Mouse (Mus musculus) embryonic facial prominence, embryonic 11.5 days (tissue): ENCODE results near the gene Urad. TPM values are rescaled to one million over a fixed set of nuclear protein-coding genes. Genes with fewer than 3 reads are reported as not detected.

Experiments
- ATAC-seq: fragments of 200-750 bp; cut with Nextera tagmentation; replicated peaks from 2 replicates; pipeline ENCODE4 v1.8.0; 2017; ENCODE audit warnings: low read depth; ENCODE audit not compliant: insufficient number of reproducible peaks, low FRiP score, low TSS enrichment
- DNase-seq: peaks from one replicate; pipeline ENCODE4 v3.0.0-alpha.2; 2015; ENCODE audit warnings: low spot score
- H3K27ac ChIP-seq: fragments of 300-500 bp; sonication (generic); replicated peaks from 2 replicates; pipeline ENCODE4 v1.5.1; 2014; ENCODE audit warnings: mild to moderate bottlenecking, low read depth, low read length, control low read depth
- H3K27me3 ChIP-seq: fragments of 300-500 bp; sonication (generic); 2 replicates; pipeline ENCODE4 v1.6.1; 2014; ENCODE audit warnings: mild to moderate bottlenecking, low read length, moderate library complexity, mixed read lengths; ENCODE audit not compliant: control insufficient read depth, insufficient read depth
- H3K36me3 ChIP-seq: fragments of 300-500 bp; sonication (generic); replicated peaks from 2 replicates; pipeline ENCODE4 v1.6.1; 2014; ENCODE audit warnings: low read depth, mild to moderate bottlenecking, low read length, moderate library complexity, mixed read lengths; ENCODE audit not compliant: control insufficient read depth, insufficient read depth
- H3K4me1 ChIP-seq: fragments of 300-500 bp; sonication (generic); 2 replicates; pipeline ENCODE4 v1.6.1; 2014; ENCODE audit warnings: low read length, mixed read lengths; ENCODE audit not compliant: control insufficient read depth, insufficient read depth
- H3K4me2 ChIP-seq: fragments of 300-500 bp; sonication (generic); 2 replicates; pipeline ENCODE4 v1.6.1; 2014; ENCODE audit warnings: low read depth, mild to moderate bottlenecking, control low read depth, low read length, moderate library complexity
- H3K4me3 ChIP-seq: fragments of 300-500 bp; sonication (generic); 2 replicates; pipeline ENCODE4 v1.5.1; 2014; ENCODE audit warnings: low read depth, low read length, control low read depth
- H3K9ac ChIP-seq: fragments of 300-500 bp; sonication (generic); replicated peaks from 2 replicates; pipeline ENCODE4 v1.6.1; 2014; ENCODE audit warnings: mild to moderate bottlenecking, control low read depth, low read length
- H3K9me3 ChIP-seq: fragments of 300-500 bp; sonication (generic); replicated peaks from 2 replicates; pipeline ENCODE4 v1.6.1; 2016; ENCODE audit warnings: mild to moderate bottlenecking, low read length, inconsistent platforms, mixed read lengths; ENCODE audit not compliant: control insufficient read depth
- WGBS: fragments of 180-500 bp; shearing (Covaris S2); extraction: QIAGEN DNeasy Blood & Tissue Kit; methylation state at CpG from one replicate; pipeline ENCODE4 v1.1.7; 2014; 5-methylcytosine and 5-hydroxymethylcytosine counted together
- polyA plus RNA-seq: library from polyadenylated mRNA; unstranded; fragments of >200 nt; fragmentation: Nextera tagmentation; extraction: Ambion mirVana; gene quantifications from 2 replicates; pipeline ENCODE4 v1.2.1, GENCODE M21; 2014

Urad gene
- polyA plus RNA-seq, 1 experiment from 2014 or later, result not detected

- Histone ChIP-seq H3K27ac (no peak overlapping the region), H3K4me1 (no peaks in the 10 kb centered on the region), H3K27me3 (no peaks in the 10 kb centered on the region), H3K9me3 (no peaks in the 10 kb centered on the region), H3K4me3 (no peak overlapping the region), H3K9ac (no peak overlapping the region), H3K4me2 (no peak overlapping the region), H3K36me3 (no peaks in the 10 kb centered on the region)
- DNase-seq (no peak), ATAC-seq (no peak)
- WGBS, result 69% methylated on average over 3 of the region's 3 CpGs
These were observed 33.5 kb upstream of the Urad start for GRCm38 (mm10) chr5:147355788-147356187.

- H3K4me3 ChIP-seq, result no peak overlapping the region
- H3K9ac ChIP-seq, result no peak overlapping the region
- H3K27ac ChIP-seq, result no peak overlapping the region
- DNase-seq (no peak), ATAC-seq (no peak)
- no peaks in the 10 kb centered on the region for H3K4me1 ChIP-seq
- H3K27me3 ChIP-seq, result no peaks in the 10 kb centered on the region
- H3K9me3 ChIP-seq, result no peaks in the 10 kb centered on the region
- no peak overlapping the region for H3K4me2 ChIP-seq
- H3K36me3 ChIP-seq, result no peaks in the 10 kb centered on the region
- WGBS, result 80% methylated on average over 8 of the region's 8 CpGs
These were observed 32.7 kb upstream of the Urad start for GRCm38 (mm10) chr5:147354985-147355384.

GRCm38 (mm10) chr5:147354161-147354780, 32.0 kb upstream of the Urad start:
- 61% methylated on average over 17 of the region's 17 CpGs for WGBS
- H3K9me3 ChIP-seq, result no peaks in the 10 kb centered on the region
- no peak overlapping the region for H3K4me3 ChIP-seq
- no peak for ATAC-seq
- no peak overlapping the region for H3K27ac ChIP-seq
- no peak for DNase-seq
- H3K9ac ChIP-seq, result no peak overlapping the region
- no peaks in the 10 kb centered on the region for H3K27me3 ChIP-seq
- H3K4me1 ChIP-seq, result no peaks in the 10 kb centered on the region
- no peaks in the 10 kb centered on the region for H3K36me3 ChIP-seq
- no peak overlapping the region for H3K4me2 ChIP-seq

GRCm38 (mm10) chr5:147351931-147352330, 29.7 kb upstream of the Urad start:
- Histone ChIP-seq H3K9me3 (no peaks in the 10 kb centered on the region), H3K36me3 (no peaks in the 10 kb centered on the region), H3K9ac (no peak overlapping the region), H3K27me3 (no peaks in the 10 kb centered on the region), H3K27ac (no peak overlapping the region), H3K4me2 (no peak overlapping the region), H3K4me3 (no peak overlapping the region), H3K4me1 (no peaks in the 10 kb centered on the region)
- DNase-seq (no peak), ATAC-seq (no peak)
- WGBS, result 86% methylated on average over 8 of the region's 8 CpGs

GRCm38 (mm10) chr5:147345981-147346380, 23.7 kb upstream of the Urad start:
- Histone ChIP-seq H3K27ac (no peak overlapping the region), H3K4me3 (no peak overlapping the region), H3K9me3 (no peaks in the 10 kb centered on the region), H3K4me1 (no peaks in the 10 kb centered on the region), H3K27me3 (no peaks in the 10 kb centered on the region), H3K36me3 (no peaks in the 10 kb centered on the region), H3K4me2 (no peak overlapping the region), H3K9ac (no peak overlapping the region)
- ATAC-seq (no peak), DNase-seq (no peak)
- 55% methylated on average over 1 of the region's 1 CpGs for WGBS

GRCm38 (mm10) chr5:147343904-147344303, 21.7 kb upstream of the Urad start:
- DNase-seq, result no peak
- no peak overlapping the region for H3K9ac ChIP-seq
- H3K9me3 ChIP-seq, result no peaks in the 10 kb centered on the region
- H3K27ac ChIP-seq, result no peak overlapping the region
- no peak overlapping the region for H3K4me2 ChIP-seq
- no peak overlapping the region for H3K4me3 ChIP-seq
- ATAC-seq, result no peak
- no peaks in the 10 kb centered on the region for H3K27me3 ChIP-seq
- no peaks in the 10 kb centered on the region for H3K4me1 ChIP-seq
- WGBS, result 87% methylated on average over 10 of the region's 10 CpGs
- H3K36me3 ChIP-seq, result no peaks in the 10 kb centered on the region

- Histone ChIP-seq H3K36me3 (no peaks in the 10 kb centered on the region), H3K4me1 (no peaks in the 10 kb centered on the region), H3K9ac (no peak overlapping the region), H3K4me2 (no peak overlapping the region), H3K27me3 (no peaks in the 10 kb centered on the region), H3K9me3 (no peaks in the 10 kb centered on the region), H3K4me3 (no peak overlapping the region), H3K27ac (no peak overlapping the region)
- WGBS, result 89% methylated on average over 6 of the region's 6 CpGs
- DNase-seq (no peak), ATAC-seq (no peak)
These were observed 20.7 kb upstream of the Urad start for GRCm38 (mm10) chr5:147342901-147343300.

GRCm38 (mm10) chr5:147340741-147341414, 18.6 kb upstream of the Urad start:
- H3K36me3 ChIP-seq, result no peaks in the 10 kb centered on the region
- no peaks in the 10 kb centered on the region for H3K27me3 ChIP-seq
- H3K27ac ChIP-seq, result no peak overlapping the region
- ATAC-seq (no peak), DNase-seq (no peak)
- H3K4me1 ChIP-seq, result no peaks in the 10 kb centered on the region
- H3K9me3 ChIP-seq, result no peaks in the 10 kb centered on the region
- H3K4me2 ChIP-seq, result no peak overlapping the region
- no peak overlapping the region for H3K9ac ChIP-seq
- WGBS, result 65% methylated on average over 13 of the region's 13 CpGs
- no peak overlapping the region for H3K4me3 ChIP-seq
